Mouse (Mus musculus) E14TG2a.4 (cell line): Measurements from ENCODE around the gene Ddx52.

Source experiments
- CTCF ChIP-seq: conservative IDR thresholded peaks from 2 replicates; pipeline ENCODE4 v1.5.1; 2014; ENCODE audit warnings: low read length
- NANOG ChIP-seq: IDR thresholded peaks from 2 replicates; pipeline ENCODE4 v1.6.1; 2014; ENCODE audit warnings: borderline replicate concordance, low read length, mixed read lengths
- POU5F1 ChIP-seq: IDR thresholded peaks from 2 replicates; pipeline ENCODE4 v1.6.1; 2014; ENCODE audit warnings: low read length, borderline replicate concordance

GRCm38 (mm10) chr11:83991701-83992100 is 49.8 kb downstream of the Ddx52 start:
- TF ChIP-seq CTCF: no peak
- TF ChIP-seq NANOG: no peak
- TF ChIP-seq POU5F1: no peak
